Mouse (Mus musculus) hindbrain, embryonic 14.5 days (tissue): ENCODE measurements around the gene Vsig2. TPM values are rescaled to one million over a fixed set of nuclear protein-coding genes. Genes with fewer than 3 reads are reported as not detected.

Experiments used
- ATAC-seq: fragments of 200-750 bp; cut with Nextera tagmentation; 2 replicates; pipeline ENCODE4 v1.8.0; 2017; ENCODE audit warnings: moderate number of reproducible peaks, mild to moderate bottlenecking, moderate TSS enrichment, moderate library complexity; ENCODE audit not compliant: low FRiP score
- DNase-seq: peaks from one replicate; pipeline ENCODE4 v3.0.0-alpha.2; 2015; ENCODE audit warnings: low spot score
- H3K27ac ChIP-seq: fragments of 300-500 bp; sonication (generic); 2 replicates; pipeline ENCODE4 v1.5.1; 2014; ENCODE audit warnings: mild to moderate bottlenecking, moderate library complexity
- H3K27me3 ChIP-seq: fragments of 300-500 bp; sonication (generic); 2 replicates; pipeline ENCODE4 v1.6.1; 2014; ENCODE audit warnings: mild to moderate bottlenecking, low read length, mixed read lengths; ENCODE audit not compliant: control insufficient read depth, insufficient read depth
- H3K36me3 ChIP-seq: fragments of 300-500 bp; sonication (generic); replicated peaks from 2 replicates; pipeline ENCODE4 v1.6.1; 2014; ENCODE audit not compliant: control insufficient read depth, insufficient read depth
- H3K4me1 ChIP-seq: fragments of 300-500 bp; sonication (generic); replicated peaks from 2 replicates; pipeline ENCODE4 v1.6.1; 2014; ENCODE audit warnings: antibody characterized with exemption, low read length, mixed read lengths; ENCODE audit not compliant: control insufficient read depth, insufficient read depth
- H3K4me2 ChIP-seq: fragments of 300-500 bp; sonication (generic); replicated peaks from 2 replicates; pipeline ENCODE4 v1.6.1; 2014; ENCODE audit warnings: mild to moderate bottlenecking, moderate library complexity
- H3K4me3 ChIP-seq: fragments of 300-500 bp; sonication (generic); replicated peaks from 2 replicates; pipeline ENCODE4 v1.5.1; 2014; ENCODE audit warnings: mild to moderate bottlenecking, low read length
- H3K9ac ChIP-seq: fragments of 300-500 bp; sonication (generic); 2 replicates; pipeline ENCODE4 v1.6.1; 2014
- H3K9me3 ChIP-seq: fragments of 300-500 bp; sonication (generic); 2 replicates; pipeline ENCODE4 v1.6.1; 2016; ENCODE audit warnings: low read length; ENCODE audit not compliant: control insufficient read depth
- WGBS: fragments of 180-500 bp; shearing (Covaris S2); extraction: QIAGEN DNeasy Blood & Tissue Kit; methylation state at CpG from one replicate; pipeline ENCODE4 v1.1.7; 2014; 5-methylcytosine and 5-hydroxymethylcytosine counted together
- polyA plus RNA-seq: library from polyadenylated mRNA; unstranded; fragments of >200 nt; fragmentation: Nextera tagmentation; extraction: Ambion mirVana; gene quantifications from 2 replicates; pipeline ENCODE4 v1.2.1, GENCODE M21; 2014

Vsig2 gene
- polyA plus RNA-seq, 1 experiment from 2014 or later, result 1.1 TPM

- H3K9ac ChIP-seq, result no peak within 1 kb of the TSS
- peaks cover 41% of the 10 kb centered on the region for H3K27me3 ChIP-seq
- no peaks in the 10 kb centered on the region for H3K36me3 ChIP-seq
- no peak within 1 kb of the TSS for H3K4me3 ChIP-seq
- 0 out of 2 replicates have a peak, but pooled peaks cover 5% of the 10 kb centered on the region for H3K4me1 ChIP-seq
- H3K27ac ChIP-seq, result no peak within 1 kb of the TSS
- DNase-seq (no peak), ATAC-seq (no peak)
- no peaks in the 10 kb centered on the region for H3K9me3 ChIP-seq
- H3K4me2 ChIP-seq, result no peak within 1 kb of the TSS
- 28% methylated on average over 7 of the region's 7 CpGs for WGBS
Measured at GRCm38 (mm10) chr9:37554838-37555748, 16.0 kb downstream of the Vsig2 start, which contains the start of gene Siae. TSS of gene Siae (plus strand) at chr9:37555698.

- DNase-seq, result no peak
- 84% methylated on average over 3 of the region's 3 CpGs for WGBS
- Histone ChIP-seq H3K4me3 (no peak overlapping the region), H3K4me1 (0 out of 2 replicates have a peak, but pooled peaks cover 5% of the 10 kb centered on the region), H3K27ac (no peak overlapping the region), H3K9ac (no peak overlapping the region), H3K9me3 (no peaks in the 10 kb centered on the region), H3K36me3 (no peaks in the 10 kb centered on the region), H3K4me2 (no peak overlapping the region), H3K27me3 (peaks cover 28% of the 10 kb centered on the region)
- no peak for ATAC-seq
Measured at GRCm38 (mm10) chr9:37556366-37556765, 17.3 kb downstream of the Vsig2 start.

- WGBS, result 82% methylated on average over 2 of the region's 2 CpGs
- no peak overlapping the region for H3K27ac ChIP-seq
- no peak overlapping the region for H3K4me2 ChIP-seq
- H3K27me3 ChIP-seq, result no peaks in the 10 kb centered on the region
- no peaks in the 10 kb centered on the region for H3K36me3 ChIP-seq
- no peak for ATAC-seq
- no peaks in the 10 kb centered on the region for H3K9me3 ChIP-seq
- H3K4me3 ChIP-seq, result no peak overlapping the region
- no peaks in the 10 kb centered on the region for H3K4me1 ChIP-seq
- DNase-seq, result no peak
- no peak overlapping the region for H3K9ac ChIP-seq
Measured at GRCm38 (mm10) chr9:37560617-37561016, 21.6 kb downstream of the Vsig2 start.

GRCm38 (mm10) chr9:37563805-37564204, 24.8 kb downstream of the Vsig2 start:
- H3K4me3 ChIP-seq, result no peak overlapping the region
- no peaks in the 10 kb centered on the region for H3K36me3 ChIP-seq
- ATAC-seq (no peak), DNase-seq (no peak)
- no peaks in the 10 kb centered on the region for H3K27me3 ChIP-seq
- H3K4me1 ChIP-seq, result peaks cover 10% of the 10 kb centered on the region
- no peak overlapping the region for H3K4me2 ChIP-seq
- WGBS, result 68% methylated on average over 1 of the region's 1 CpGs
- H3K9me3 ChIP-seq, result no peaks in the 10 kb centered on the region
- H3K9ac ChIP-seq, result no peak overlapping the region
- H3K27ac ChIP-seq, result no peak overlapping the region

GRCm38 (mm10) chr9:37567019-37567418, 28.0 kb downstream of the Vsig2 start:
- 90% methylated on average over 2 of the region's 2 CpGs for WGBS
- no peak overlapping the region for H3K9ac ChIP-seq
- ATAC-seq (no peak), DNase-seq (no peak)
- no peak overlapping the region for H3K4me3 ChIP-seq
- no peaks in the 10 kb centered on the region for H3K9me3 ChIP-seq
- no peak overlapping the region for H3K27ac ChIP-seq
- H3K4me2 ChIP-seq, result no peak overlapping the region
- H3K4me1 ChIP-seq, result peaks cover 10% of the 10 kb centered on the region
- no peaks in the 10 kb centered on the region for H3K27me3 ChIP-seq
- H3K36me3 ChIP-seq, result no peaks in the 10 kb centered on the region

GRCm38 (mm10) chr9:37567454-37567853, 28.4 kb downstream of the Vsig2 start:
- 55% methylated on average over 5 of the region's 5 CpGs for WGBS
- Histone ChIP-seq H3K9ac (no peak overlapping the region), H3K4me1 (peaks cover 10% of the 10 kb centered on the region), H3K4me2 (no peak overlapping the region), H3K27me3 (no peaks in the 10 kb centered on the region), H3K27ac (no peak overlapping the region), H3K36me3 (no peaks in the 10 kb centered on the region), H3K9me3 (no peaks in the 10 kb centered on the region), H3K4me3 (no peak overlapping the region)
- no peak for DNase-seq
- ATAC-seq, result no peak

- ATAC-seq (peak; percentile 40; the same call in 1 of the 2 replicates), DNase-seq (no peak)
- Histone ChIP-seq H3K9me3 (no peaks in the 10 kb centered on the region), H3K27ac (no peak overlapping the region), H3K4me1 (peaks cover 10% of the 10 kb centered on the region), H3K4me2 (0 out of 2 replicates have a peak overlapping the region, but pooled peaks have one; percentile 20), H3K36me3 (no peaks in the 10 kb centered on the region), H3K27me3 (no peaks in the 10 kb centered on the region), H3K9ac (no peak overlapping the region), H3K4me3 (no peak overlapping the region)
- WGBS, result 33% methylated on average over 15 of the region's 15 CpGs
Measured at GRCm38 (mm10) chr9:37567892-37568604, 29.0 kb downstream of the Vsig2 start.

GRCm38 (mm10) chr9:37568605-37569214, 29.7 kb downstream of the Vsig2 start:
- H3K9me3 ChIP-seq, result no peaks in the 10 kb centered on the region
- no peak overlapping the region for H3K4me3 ChIP-seq
- H3K27ac ChIP-seq, result no peak overlapping the region
- DNase-seq (no peak), ATAC-seq (peak; percentile 40; the same call in 1 of the 2 replicates)
- no peaks in the 10 kb centered on the region for H3K36me3 ChIP-seq
- WGBS, result 32% methylated on average over 4 of the region's 4 CpGs
- H3K9ac ChIP-seq, result no peak overlapping the region
- peaks cover 10% of the 10 kb centered on the region for H3K4me1 ChIP-seq
- H3K4me2 ChIP-seq, result no peak overlapping the region
- H3K27me3 ChIP-seq, result no peaks in the 10 kb centered on the region
